Mouse (Mus musculus) midbrain, postnatal 0 days (tissue): ENCODE measurements at regions not wholly inside any gene's neighbourhood (a gene's known extent, or its start where the extent isn't known, plus 50 kb on each side); places are given as distances from the start of the nearest gene placed in this dataset.

ENCODE experiments used
- ATAC-seq: fragments of 200-750 bp; cut with Nextera tagmentation; 2 replicates; pipeline ENCODE4 v1.8.0; 2017; ENCODE audit warnings: moderate number of reproducible peaks, mild to moderate bottlenecking, moderate TSS enrichment, moderate library complexity; ENCODE audit not compliant: low FRiP score
- DNase-seq: peaks from one replicate; pipeline ENCODE4 v3.0.0-alpha.2; 2015; ENCODE audit warnings: low spot score
- H3K27ac ChIP-seq: fragments of 300-500 bp; sonication (generic); 2 replicates; pipeline ENCODE4 v1.5.1; 2014; ENCODE audit warnings: low read depth, mild to moderate bottlenecking, low read length, mixed read lengths
- H3K27me3 ChIP-seq: fragments of 300-500 bp; sonication (generic); 2 replicates; pipeline ENCODE4 v1.6.1; 2014; ENCODE audit warnings: low read length, control low read depth, mixed read lengths; ENCODE audit not compliant: insufficient read depth
- H3K36me3 ChIP-seq: fragments of 300-500 bp; sonication (generic); 2 replicates; pipeline ENCODE4 v1.6.1; 2014; ENCODE audit warnings: low read length, control low read depth, mixed read lengths; ENCODE audit not compliant: insufficient read depth
- H3K4me1 ChIP-seq: fragments of 300-500 bp; sonication (generic); 2 replicates; pipeline ENCODE4 v1.6.1; 2014; ENCODE audit warnings: mild to moderate bottlenecking, control low read depth, antibody characterized with exemption, low read length, mixed read lengths; ENCODE audit not compliant: insufficient read depth
- H3K4me2 ChIP-seq: fragments of 300-500 bp; sonication (generic); 2 replicates; pipeline ENCODE4 v1.6.1; 2014; ENCODE audit warnings: low read depth, mild to moderate bottlenecking, low read length, mixed read lengths; ENCODE audit not compliant: poor library complexity, severe bottlenecking
- H3K4me3 ChIP-seq: fragments of 300-500 bp; sonication (generic); 2 replicates; pipeline ENCODE4 v1.5.1; 2014; ENCODE audit warnings: low read depth, mild to moderate bottlenecking, low read length, moderate library complexity
- H3K9ac ChIP-seq: fragments of 300-500 bp; sonication (generic); replicated peaks from 2 replicates; pipeline ENCODE4 v1.6.1; 2014; ENCODE audit warnings: mild to moderate bottlenecking, low read length, moderate library complexity, mixed read lengths; ENCODE audit not compliant: poor library complexity, severe bottlenecking
- H3K9me3 ChIP-seq: fragments of 300-500 bp; sonication (generic); 2 replicates; pipeline ENCODE4 v1.6.1; 2016; ENCODE audit warnings: low read length, control low read depth
- CTCF ChIP-seq: IDR thresholded peaks from 2 replicates; pipeline ENCODE4 v1.5.1; 2016; ENCODE audit warnings: antibody characterized with exemption, mild to moderate bottlenecking
- whole genome bisulfite sequencing: fragments of 180-500 bp; shearing (Covaris S2); extraction: QIAGEN DNeasy Blood & Tissue Kit; methylation state at CpG from one replicate; pipeline ENCODE4 v1.1.7; 2014; 5-methylcytosine and 5-hydroxymethylcytosine counted together

- Histone ChIP-seq H3K4me1 (no peaks in the 10 kb centered on the region), H3K9me3 (no peaks in the 10 kb centered on the region), H3K36me3 (no peaks in the 10 kb centered on the region), H3K27ac (no peak overlapping the region), H3K9ac (no peak overlapping the region), H3K4me2 (no peak overlapping the region), H3K4me3 (no peak overlapping the region), H3K27me3 (no peaks in the 10 kb centered on the region)
- DNase-seq: peak; percentile 53
- 0 out of 2 replicates have a peak, but pooled peaks have one; percentile 16 for TF ChIP-seq CTCF
- 57% methylated on average over 10 of the region's 10 CpGs for WGBS
- ATAC-seq: no peak
These were observed 256.1 kb downstream of the Pax1 start for GRCm38 (mm10) chr2:147617849-147618248.

- no peak overlapping the region for H3K27ac ChIP-seq
- no peaks in the 10 kb centered on the region for H3K27me3 ChIP-seq
- no peak for TF ChIP-seq CTCF
- no peak overlapping the region for H3K4me3 ChIP-seq
- H3K36me3 ChIP-seq: no peaks in the 10 kb centered on the region
- no peaks in the 10 kb centered on the region for H3K9me3 ChIP-seq
- ATAC-seq: no peak
- no peak for DNase-seq
- H3K9ac ChIP-seq: no peak overlapping the region
- no peaks in the 10 kb centered on the region for H3K4me1 ChIP-seq
- H3K4me2 ChIP-seq: no peak overlapping the region
These were observed 248.6 kb downstream of the Pax1 start for GRCm38 (mm10) chr2:147610343-147610742.

GRCm38 (mm10) chr2:147601639-147602038 is 239.9 kb downstream of the Pax1 start:
- 81% methylated on average over 2 of the region's 2 CpGs for WGBS
- no peaks in the 10 kb centered on the region for H3K4me1 ChIP-seq
- ATAC-seq (no peak), DNase-seq (no peak)
- no peaks in the 10 kb centered on the region for H3K36me3 ChIP-seq
- no peak overlapping the region for H3K4me3 ChIP-seq
- H3K9me3 ChIP-seq: no peaks in the 10 kb centered on the region
- no peaks in the 10 kb centered on the region for H3K27me3 ChIP-seq
- H3K27ac ChIP-seq: no peak overlapping the region
- no peak overlapping the region for H3K9ac ChIP-seq
- no peak for TF ChIP-seq CTCF
- H3K4me2 ChIP-seq: no peak overlapping the region

GRCm38 (mm10) chr2:147572413-147572812 is 210.7 kb downstream of the Pax1 start:
- no peak for TF ChIP-seq CTCF
- ATAC-seq (no peak), DNase-seq (no peak)
- 87% methylated on average over 1 of the region's 1 CpGs for WGBS
- no peaks in the 10 kb centered on the region for H3K4me1 ChIP-seq
- H3K27ac ChIP-seq: no peak overlapping the region
- no peak overlapping the region for H3K4me2 ChIP-seq
- H3K9me3 ChIP-seq: no peaks in the 10 kb centered on the region
- H3K9ac ChIP-seq: no peak overlapping the region
- no peaks in the 10 kb centered on the region for H3K36me3 ChIP-seq
- H3K4me3 ChIP-seq: no peak overlapping the region
- no peaks in the 10 kb centered on the region for H3K27me3 ChIP-seq

GRCm38 (mm10) chr2:147561220-147561619 is 199.5 kb downstream of the Pax1 start:
- H3K9me3 ChIP-seq: no peaks in the 10 kb centered on the region
- no peaks in the 10 kb centered on the region for H3K36me3 ChIP-seq
- no peak overlapping the region for H3K4me3 ChIP-seq
- DNase-seq: peak; percentile 6
- no peak overlapping the region for H3K9ac ChIP-seq
- no peak for ATAC-seq
- H3K27me3 ChIP-seq: no peaks in the 10 kb centered on the region
- no peak overlapping the region for H3K4me2 ChIP-seq
- TF ChIP-seq CTCF: no peak
- H3K27ac ChIP-seq: no peak overlapping the region
- no peaks in the 10 kb centered on the region for H3K4me1 ChIP-seq
- 73% methylated on average over 7 of the region's 7 CpGs for WGBS

- H3K9ac ChIP-seq: no peak overlapping the region
- H3K4me2 ChIP-seq: no peak overlapping the region
- no peaks in the 10 kb centered on the region for H3K27me3 ChIP-seq
- WGBS: 89% methylated on average over 20 of the region's 20 CpGs
- H3K9me3 ChIP-seq: no peaks in the 10 kb centered on the region
- no peaks in the 10 kb centered on the region for H3K4me1 ChIP-seq
- H3K4me3 ChIP-seq: no peak overlapping the region
- no peak overlapping the region for H3K27ac ChIP-seq
- ATAC-seq: no peak
- H3K36me3 ChIP-seq: no peaks in the 10 kb centered on the region
- TF ChIP-seq CTCF: no peak
- no peak for DNase-seq
These were observed 198.9 kb downstream of the Pax1 start for GRCm38 (mm10) chr2:147560426-147561155.
